Mouse (Mus musculus) limb, embryonic 12.5 days (tissue): ENCODE measurements around the gene Unc119. TPM values are rescaled to one million over a fixed set of nuclear protein-coding genes. Genes with fewer than 3 reads are reported as not detected.

Experiments
- polyA plus RNA-seq: library from polyadenylated mRNA; unstranded; fragments of >200 nt; fragmentation: Nextera tagmentation; extraction: Ambion mirVana; gene quantifications from 2 replicates; pipeline ENCODE4 v1.2.1, GENCODE M21; 2016

Unc119 gene
- polyA plus RNA-seq, 1 experiment from 2014 or later: 94.8 TPM

Other genes with a start within 250 kb of the Unc119 start
- 12.7 and 14.5 TPM in 2 replicates for gene Fam222b, start 248.8 kb upstream of the Unc119 start, polyA plus RNA-seq
- gene Traf4, start 177.9 kb upstream of the Unc119 start, polyA plus RNA-seq: 115 and 128 TPM in 2 replicates
- 18.3 and 20.4 TPM in 2 replicates for gene Nek8, start 166.8 kb upstream of the Unc119 start, polyA plus RNA-seq
- 11.6 and 11.9 TPM in 2 replicates for gene Tlcd1, start 166.8 kb upstream of the Unc119 start, polyA plus RNA-seq
- 1,381 and 1,432 TPM in 2 replicates for gene Rpl23a, start 159.9 kb upstream of the Unc119 start, polyA plus RNA-seq
- gene Rab34, start 155.1 kb upstream of the Unc119 start, polyA plus RNA-seq: 149 and 157 TPM in 2 replicates
- gene Proca1, start 150.1 kb upstream of the Unc119 start, polyA plus RNA-seq: 1.9 and 2.7 TPM in 2 replicates
- gene Sdf2, start 97.7 kb upstream of the Unc119 start, polyA plus RNA-seq: 49.5 and 54.8 TPM in 2 replicates
- 36.8 and 42.2 TPM in 2 replicates for gene Supt6, start 97.5 kb upstream of the Unc119 start, polyA plus RNA-seq
- gene 2610507B11Rik, start 81.7 kb upstream of the Unc119 start, polyA plus RNA-seq: 79.1 and 81.8 TPM in 2 replicates
- gene BC030499, start 52.6 kb upstream of the Unc119 start, polyA plus RNA-seq: 0.26 and 0.28 TPM in 2 replicates
- gene Spag5, start 42.0 kb upstream of the Unc119 start, polyA plus RNA-seq: 55.3 and 63.6 TPM in 2 replicates
- 4.0 and 5.0 TPM in 2 replicates for gene Aldoc, start 20.5 kb upstream of the Unc119 start, polyA plus RNA-seq
- 68.8 and 72.5 TPM in 2 replicates for gene Pigs, start 15.1 kb upstream of the Unc119 start, polyA plus RNA-seq
- not detected in 2 replicates for gene Foxn1, start 43.1 kb downstream of the Unc119 start, polyA plus RNA-seq
- gene Slc13a2, start 78.7 kb downstream of the Unc119 start, polyA plus RNA-seq: not detected in 2 replicates
- 15.0 and 17.1 TPM in 2 replicates for gene Slc46a1, start 122.2 kb downstream of the Unc119 start, polyA plus RNA-seq
- 2.8 TPM in 2 replicates for gene Sarm1, start 154.3 kb downstream of the Unc119 start, polyA plus RNA-seq
- 0.26 and 0.28 TPM in 2 replicates for gene Vtn, start 155.6 kb downstream of the Unc119 start, polyA plus RNA-seq
- gene Sebox, start 160.0 kb downstream of the Unc119 start, polyA plus RNA-seq: not detected in 2 replicates
- 51.9 and 56.1 TPM in 2 replicates for gene Tmem199, start 168.7 kb downstream of the Unc119 start, polyA plus RNA-seq
- 176 and 180 TPM in 2 replicates for gene Poldip2, start 168.7 kb downstream of the Unc119 start, polyA plus RNA-seq
- 70.4 and 72.5 TPM in 2 replicates for gene Tnfaip1, start 192.8 kb downstream of the Unc119 start, polyA plus RNA-seq
- gene Ift20, start 192.9 kb downstream of the Unc119 start, polyA plus RNA-seq: 129 and 132 TPM in 2 replicates
- gene Tmem97, start 207.3 kb downstream of the Unc119 start, polyA plus RNA-seq: 63.3 and 63.9 TPM in 2 replicates